Mouse (Mus musculus): ENCODE data around the gene Msantd3. TPM values are rescaled to one million over a fixed set of nuclear protein-coding genes. Genes with fewer than 3 reads are reported as not detected.

Msantd3 gene
- total RNA-seq, 2 experiments from 2014 or later = 15.0 to 18.7 TPM

DNA sequence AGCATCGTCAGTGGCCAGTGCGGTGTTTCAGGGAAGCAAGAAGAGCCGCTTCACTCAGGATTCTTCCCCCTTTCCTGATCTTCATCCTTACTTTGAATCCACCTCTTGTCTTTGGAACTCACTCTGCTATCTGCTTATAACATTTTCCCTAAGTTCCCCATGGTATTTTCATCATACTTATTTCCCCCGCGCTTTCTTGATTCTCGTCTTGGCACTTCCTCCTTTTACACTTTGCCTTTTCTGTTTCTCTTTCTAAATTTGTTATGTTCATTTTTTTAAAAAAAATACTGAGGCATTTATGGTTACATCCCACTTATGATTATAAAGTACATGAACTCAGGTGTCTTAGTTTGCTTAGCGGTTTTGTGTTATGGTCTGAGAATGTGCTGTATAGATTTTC is 53.1 kb downstream of the Msantd3 start:
- DNase-seq (ENCODE audit: low spot score in 2 of 2) = no peak

DNA sequence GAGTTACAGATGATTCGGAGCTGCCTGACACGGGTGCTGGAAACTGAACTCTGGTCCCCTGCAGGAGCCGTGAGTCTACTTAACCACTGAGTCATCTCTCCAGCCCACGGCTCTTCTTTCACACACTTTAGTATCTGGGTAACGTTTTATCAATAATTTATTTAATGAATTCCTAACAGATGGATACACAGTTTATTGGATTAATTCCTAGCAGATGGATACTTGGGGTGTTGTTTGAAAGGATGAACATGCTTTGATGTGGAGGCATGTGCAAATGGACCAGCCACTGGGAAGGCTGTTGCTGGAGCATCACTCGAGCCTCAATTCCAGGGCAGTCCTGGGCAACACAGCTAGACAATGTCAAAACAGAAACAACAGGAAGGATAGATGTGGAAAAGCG is 56.4 kb downstream of the Msantd3 start:
- DNase-seq (ENCODE audit: low spot score in 2 of 2) = no peak

DNA sequence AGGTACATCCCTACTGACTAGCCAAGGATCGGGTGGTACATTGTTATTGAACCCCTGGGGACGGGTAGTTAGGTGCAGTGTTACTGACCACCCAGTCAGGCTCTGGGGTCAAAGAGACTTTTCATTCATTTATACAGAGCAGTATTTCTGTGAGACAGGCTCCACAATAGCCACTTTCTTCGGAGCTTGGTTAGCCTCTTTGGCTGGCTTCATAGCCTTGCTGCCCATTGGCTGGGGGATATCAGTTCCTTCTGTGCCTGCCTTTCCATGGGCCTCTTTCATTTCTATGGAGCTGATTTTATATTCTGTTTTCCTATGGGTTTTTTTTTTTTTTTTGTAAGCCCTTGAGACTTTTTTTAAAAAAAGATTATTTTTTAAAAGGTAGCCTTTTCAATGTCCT is 65.9 kb downstream of the Msantd3 start:
- DNase-seq (ENCODE audit: low spot score in 2 of 2) = no peak

DNA sequence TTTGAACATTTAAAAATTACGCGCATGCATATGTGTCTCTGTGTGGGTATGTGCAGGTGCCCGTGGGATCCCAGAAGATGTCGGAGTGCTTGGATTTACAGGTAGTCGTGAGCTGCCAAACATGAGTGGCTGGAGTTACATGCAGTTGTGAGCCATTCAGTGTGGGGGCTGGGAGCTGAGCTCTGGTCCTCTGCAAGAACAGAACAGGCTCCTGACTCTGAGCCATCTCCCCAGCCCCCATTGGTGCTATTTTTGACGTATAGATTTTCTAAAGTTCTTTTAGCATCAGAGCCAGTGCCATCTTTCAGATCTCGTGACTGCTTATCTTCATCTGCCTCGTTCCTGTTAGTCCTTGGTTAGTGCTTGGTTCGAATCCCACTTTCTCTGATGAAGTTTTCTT is 69.8 kb downstream of the Msantd3 start:
- DNase-seq (ENCODE audit: low spot score in 2 of 2) = no peak

DNA sequence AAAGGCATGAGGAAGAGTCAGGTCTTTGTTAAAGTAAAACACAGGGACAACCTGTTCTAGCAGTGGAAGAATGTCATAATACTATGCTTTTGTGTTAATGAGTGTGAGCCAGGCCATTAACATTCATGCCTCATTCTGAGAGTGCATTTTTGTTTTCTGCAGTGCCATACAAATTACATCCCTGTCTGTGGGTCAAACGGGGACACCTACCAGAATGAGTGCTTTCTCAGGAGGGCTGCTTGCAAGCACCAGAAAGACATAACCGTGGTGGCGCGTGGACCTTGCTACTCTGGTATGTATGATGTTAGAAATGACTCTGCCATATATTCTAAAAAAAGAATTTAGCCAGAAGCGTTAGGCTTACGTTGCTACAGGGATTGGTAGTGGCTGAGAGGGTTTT is 70.5 kb downstream of the Msantd3 start:
- no peak for DNase-seq (ENCODE audit: low spot score in 2 of 2)

Other genes with a start within 250 kb of the Msantd3 start
- 10 to 100 TPM; 17.1 to 28.5 TPM for gene Tex10, start 66.5 kb upstream of the Msantd3 start, total RNA-seq (2021)
- gene Tmeff1, start 45.2 kb downstream of the Msantd3 start, total RNA-seq (2021) = 10 to 100 TPM in 1 of 2 experiments, 1 to 10 TPM in 1; 9.2 to 12.7 TPM
- under 1 TPM; 0.20 to 0.42 TPM for gene Cavin4, start 123.6 kb downstream of the Msantd3 start, total RNA-seq (2021)